Mouse (Mus musculus) thymus, adult 2 months (tissue): ENCODE measurements around the gene Iqcd.

ENCODE experiments used
- CTCF ChIP-seq: fragments of 200-500 bp; IDR thresholded peaks from 2 replicates; pipeline ENCODE4 v1.5.1; 2012; ENCODE audit warnings: mild to moderate bottlenecking, control low read depth, low read length, moderate library complexity, borderline replicate concordance; ENCODE audit not compliant: control insufficient read depth, poor library complexity, insufficient read depth; ENCODE audit errors: extremely low read depth
- POLR2A ChIP-seq: fragments of 200-500 bp; IDR thresholded peaks from 2 replicates; pipeline ENCODE4 v1.6.1; 2012; ENCODE audit warnings: mild to moderate bottlenecking, low read length, control low read depth, moderate library complexity; ENCODE audit not compliant: control insufficient read depth, poor library complexity, insufficient read depth; ENCODE audit errors: extremely low read depth

DNA sequence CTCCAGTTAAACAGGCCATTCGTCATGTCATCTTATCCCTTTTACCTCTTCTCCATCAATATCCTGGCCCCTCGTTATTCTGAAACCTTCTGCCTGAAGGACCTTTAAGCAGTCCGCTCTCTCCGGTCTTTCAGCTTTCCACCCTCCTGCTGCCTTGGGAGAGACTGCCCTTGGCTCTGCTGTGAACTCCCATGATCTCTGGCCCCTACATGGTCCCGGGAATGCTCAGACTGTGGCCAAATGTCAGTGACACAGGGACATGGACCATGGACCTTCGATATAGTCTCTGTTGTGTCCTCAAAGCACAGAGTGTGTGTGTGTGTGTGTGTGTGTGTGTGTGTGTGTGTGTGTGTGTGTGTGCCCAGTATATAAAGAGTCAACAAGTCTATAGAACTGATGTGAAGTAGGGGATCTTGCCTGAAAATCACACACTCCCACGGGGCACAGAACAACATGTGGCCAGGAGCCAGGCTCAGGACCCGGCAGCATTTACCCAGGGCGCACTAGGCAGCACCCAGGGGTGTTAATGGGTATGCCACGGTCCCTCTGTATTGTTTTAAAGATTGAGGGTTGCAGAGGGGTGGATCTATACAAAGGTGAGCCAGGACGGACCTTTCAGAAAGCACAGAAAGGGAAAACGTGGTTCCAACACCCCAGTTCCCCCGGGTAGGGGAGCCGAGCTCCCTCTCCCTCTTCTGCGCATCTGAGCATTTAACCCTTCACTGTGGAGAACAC lies 23.5 kb upstream of the Iqcd start:
- TF ChIP-seq CTCF (no peak), POLR2A (no peak)
